Mouse (Mus musculus): ENCODE data around the gene Mtus2. TPM values are rescaled to one million over a fixed set of nuclear protein-coding genes. Genes with fewer than 3 reads are reported as not detected.
A peak's percentile ranks its signal among the peaks of the same experiment; 100 is the strongest.

Gene Mtus2
- total and polyA plus RNA-seq, 2 experiments from 2014 or later = 33.6 to 40.4 TPM

- TF ChIP-seq CTCF (IDR thresholded peaks at IDR 0.05; ENCODE audit: low read depth) = no peak
- ATAC-seq (no peak; the same call in 1 of the 2 replicates), DNase-seq (ENCODE audit: low spot score) (no peak)
- WGBS = 31% methylated on average over 4 of the region's 4 CpGs
- Histone ChIP-seq H3K4me2 (ENCODE audit: low read depth, low read length) (no peak overlapping the region), H3K9me3 (ENCODE audit: low read length) (no peaks in the 10 kb centered on the region), H3K9ac (replicated peaks; ENCODE audit: low read length) (no peak overlapping the region), H3K4me3 (ENCODE audit: low read length) (no peak overlapping the region), H3K27ac (peak overlapping the region; percentile 54; the same call in 1 of the 2 replicates), H3K4me1 (ENCODE audit: insufficient read depth, low read length) (peaks cover 7% of the 10 kb centered on the region; the same call in 1 of the 2 replicates), H3K27me3 (ENCODE audit: insufficient read depth, low read length) (no peaks in the 10 kb centered on the region), H3K36me3 (ENCODE audit: insufficient read depth, low read length) (no peaks in the 10 kb centered on the region)
Measured at GRCm38 (mm10) chr5:148053609-148053990, 96.5 kb downstream of the Mtus2 start.

GRCm38 (mm10) chr5:148056831-148057230, 99.7 kb downstream of the Mtus2 start:
- Histone ChIP-seq H3K9ac (replicated peaks; ENCODE audit: low read length) (no peak overlapping the region), H3K4me2 (ENCODE audit: low read depth, low read length) (no peak overlapping the region), H3K36me3 (ENCODE audit: insufficient read depth, low read length) (no peaks in the 10 kb centered on the region), H3K4me3 (ENCODE audit: low read length) (no peak overlapping the region), H3K27ac (no peak overlapping the region), H3K27me3 (ENCODE audit: insufficient read depth, low read length) (no peaks in the 10 kb centered on the region), H3K4me1 (ENCODE audit: insufficient read depth, low read length) (peaks cover 7% of the 10 kb centered on the region; the same call in 1 of the 2 replicates), H3K9me3 (ENCODE audit: low read length) (no peaks in the 10 kb centered on the region)
- no peak for ATAC-seq
- WGBS = 77% methylated on average over 1 of the region's 1 CpGs
- no peak for DNase-seq (ENCODE audit: low spot score)
- TF ChIP-seq CTCF (IDR thresholded peaks at IDR 0.05; ENCODE audit: low read depth) = no peak

GRCm38 (mm10) chr5:148057433-148057832, 100.3 kb downstream of the Mtus2 start:
- Histone ChIP-seq H3K9me3 (ENCODE audit: low read length) (no peaks in the 10 kb centered on the region), H3K4me2 (ENCODE audit: low read depth, low read length) (no peak overlapping the region), H3K36me3 (ENCODE audit: insufficient read depth, low read length) (no peaks in the 10 kb centered on the region), H3K27me3 (ENCODE audit: insufficient read depth, low read length) (no peaks in the 10 kb centered on the region), H3K27ac (no peak overlapping the region), H3K4me1 (ENCODE audit: insufficient read depth, low read length) (peaks cover 7% of the 10 kb centered on the region; the same call in 1 of the 2 replicates), H3K9ac (replicated peaks; ENCODE audit: low read length) (no peak overlapping the region), H3K4me3 (ENCODE audit: low read length) (no peak overlapping the region)
- ATAC-seq = no peak
- no peak for TF ChIP-seq CTCF (IDR thresholded peaks at IDR 0.05; ENCODE audit: low read depth)
- 76% methylated on average over 3 of the region's 3 CpGs for WGBS
- DNase-seq (ENCODE audit: low spot score) = no peak

GRCm38 (mm10) chr5:148059339-148059738, 102.2 kb downstream of the Mtus2 start:
- Histone ChIP-seq H3K27me3 (ENCODE audit: insufficient read depth, low read length) (no peaks in the 10 kb centered on the region), H3K9ac (replicated peaks; ENCODE audit: low read length) (no peak overlapping the region), H3K36me3 (ENCODE audit: insufficient read depth, low read length) (no peaks in the 10 kb centered on the region), H3K27ac (no peak overlapping the region), H3K9me3 (ENCODE audit: low read length) (no peaks in the 10 kb centered on the region), H3K4me2 (ENCODE audit: low read depth, low read length) (no peak overlapping the region), H3K4me1 (ENCODE audit: insufficient read depth, low read length) (no peaks in the 10 kb centered on the region), H3K4me3 (ENCODE audit: low read length) (no peak overlapping the region)
- 70% methylated on average over 3 of the region's 3 CpGs for WGBS
- DNase-seq (ENCODE audit: low spot score) (no peak), ATAC-seq (no peak)
- TF ChIP-seq CTCF (IDR thresholded peaks at IDR 0.05; ENCODE audit: low read depth) = peak; percentile 33

GRCm38 (mm10) chr5:148061869-148062268, 104.7 kb downstream of the Mtus2 start:
- 89% methylated on average over 4 of the region's 4 CpGs for WGBS

GRCm38 (mm10) chr5:148063745-148064144, 106.6 kb downstream of the Mtus2 start:
- Histone ChIP-seq H3K4me3 (ENCODE audit: low read length) (no peak overlapping the region), H3K27ac (no peak overlapping the region), H3K4me2 (ENCODE audit: low read depth, low read length) (no peak overlapping the region), H3K36me3 (ENCODE audit: insufficient read depth, low read length) (no peaks in the 10 kb centered on the region), H3K27me3 (ENCODE audit: insufficient read depth, low read length) (no peaks in the 10 kb centered on the region), H3K9ac (replicated peaks; ENCODE audit: low read length) (no peak overlapping the region), H3K9me3 (ENCODE audit: low read length) (no peaks in the 10 kb centered on the region), H3K4me1 (ENCODE audit: insufficient read depth, low read length) (no peaks in the 10 kb centered on the region)
- ATAC-seq (no peak), DNase-seq (ENCODE audit: low spot score) (no peak)
- TF ChIP-seq CTCF (IDR thresholded peaks at IDR 0.05; ENCODE audit: low read depth) = no peak
- WGBS = 68% methylated on average over 3 of the region's 3 CpGs

More at GRCm38 (mm10) chr5:148061869-148062268, 104.7 kb downstream of the Mtus2 start:
- Histone ChIP-seq H3K36me3 (ENCODE audit: insufficient read depth, low read length) (no peaks in the 10 kb centered on the region), H3K9me3 (ENCODE audit: low read length) (no peaks in the 10 kb centered on the region), H3K9ac (replicated peaks; ENCODE audit: low read length) (no peak overlapping the region), H3K27me3 (ENCODE audit: insufficient read depth, low read length) (no peaks in the 10 kb centered on the region), H3K4me2 (ENCODE audit: low read depth, low read length) (no peak overlapping the region), H3K4me3 (ENCODE audit: low read length) (no peak overlapping the region), H3K27ac (no peak overlapping the region), H3K4me1 (ENCODE audit: insufficient read depth, low read length) (no peaks in the 10 kb centered on the region)
- ATAC-seq (no peak), DNase-seq (ENCODE audit: low spot score) (no peak)
- TF ChIP-seq CTCF (IDR thresholded peaks at IDR 0.05; ENCODE audit: low read depth) = peak; percentile 40

GRCm38 (mm10) chr5:148065251-148065650, 108.1 kb downstream of the Mtus2 start:
- no peak overlapping the region for H3K9ac ChIP-seq (replicated peaks; ENCODE audit: low read length)
- H3K27me3 ChIP-seq (ENCODE audit: insufficient read depth, low read length) = no peaks in the 10 kb centered on the region
- H3K9me3 ChIP-seq (ENCODE audit: low read length) = no peaks in the 10 kb centered on the region
- DNase-seq (ENCODE audit: low spot score) (no peak), ATAC-seq (no peak)
- TF ChIP-seq CTCF (IDR thresholded peaks at IDR 0.05; ENCODE audit: low read depth) = no peak
- no peak overlapping the region for H3K27ac ChIP-seq
- H3K4me2 ChIP-seq (ENCODE audit: low read depth, low read length) = no peak overlapping the region
- H3K36me3 ChIP-seq (ENCODE audit: insufficient read depth, low read length) = no peaks in the 10 kb centered on the region
- no peaks in the 10 kb centered on the region for H3K4me1 ChIP-seq (ENCODE audit: insufficient read depth, low read length)
- no peak overlapping the region for H3K4me3 ChIP-seq (ENCODE audit: low read length)
- 59% methylated on average over 5 of the region's 5 CpGs for WGBS
